Mouse (Mus musculus) E14TG2a.4 (cell line): ENCODE data around the gene Prc1.
A peak's percentile ranks its signal among the peaks of the same experiment; 100 is the strongest.

Experiments used
- H3K27me3 ChIP-seq: 2 replicates; pipeline ENCODE4 v1.6.1; 2014; ENCODE audit warnings: low read length, control low read depth; ENCODE audit not compliant: insufficient read depth
- H3K36me3 ChIP-seq: 2 replicates; pipeline ENCODE4 v1.6.1; 2014; ENCODE audit warnings: low read length, control low read depth; ENCODE audit not compliant: insufficient read depth
- H3K4me1 ChIP-seq: replicated peaks from 2 replicates; pipeline ENCODE4 v1.6.1; 2014; ENCODE audit warnings: low read depth, low read length, control low read depth
- H3K4me3 ChIP-seq: replicated peaks from 2 replicates; pipeline ENCODE4 v1.5.1; 2014; ENCODE audit warnings: mild to moderate bottlenecking, low read length
- H3K9me3 ChIP-seq: 2 replicates; pipeline ENCODE4 v1.6.1; 2014; ENCODE audit warnings: low read length, control low read depth
- CTCF ChIP-seq: conservative IDR thresholded peaks from 2 replicates; pipeline ENCODE4 v1.5.1; 2014; ENCODE audit warnings: low read length
- NANOG ChIP-seq: IDR thresholded peaks from 2 replicates; pipeline ENCODE4 v1.6.1; 2014; ENCODE audit warnings: borderline replicate concordance, low read length, mixed read lengths
- POU5F1 ChIP-seq: IDR thresholded peaks from 2 replicates; pipeline ENCODE4 v1.6.1; 2014; ENCODE audit warnings: low read length, borderline replicate concordance

The Prc1 gene

GRCm38 (mm10) chr7:80296462-80296861 lies 2.2 kb downstream of the Prc1 start:
- Histone ChIP-seq H3K4me1 (peaks cover 61% of the 10 kb centered on the region), H3K9me3 (no peaks in the 10 kb centered on the region), H3K36me3 (peaks cover 65% of the 10 kb centered on the region), H3K4me3 (peak overlapping the region; percentile 97), H3K27me3 (no peaks in the 10 kb centered on the region)
- TF ChIP-seq CTCF: no peak
- no peak for TF ChIP-seq NANOG
- no peak for TF ChIP-seq POU5F1

- TF ChIP-seq NANOG (no peak), CTCF (no peak), POU5F1 (no peak)
- Histone ChIP-seq H3K9me3 (no peaks in the 10 kb centered on the region), H3K27me3 (no peaks in the 10 kb centered on the region), H3K4me1 (peaks cover 65% of the 10 kb centered on the region), H3K4me3 (no peak overlapping the region; the same call in 1 of the 2 replicates), H3K36me3 (peaks cover 65% of the 10 kb centered on the region)
Measured at GRCm38 (mm10) chr7:80297041-80297440, 2.8 kb downstream of the Prc1 start.

GRCm38 (mm10) chr7:80298754-80299153 lies 4.5 kb downstream of the Prc1 start:
- Histone ChIP-seq H3K27me3 (no peaks in the 10 kb centered on the region), H3K36me3 (peaks cover 79% of the 10 kb centered on the region), H3K4me3 (no peak overlapping the region), H3K9me3 (no peaks in the 10 kb centered on the region), H3K4me1 (peaks cover 66% of the 10 kb centered on the region)
- TF ChIP-seq NANOG: no peak
- no peak for TF ChIP-seq CTCF
- TF ChIP-seq POU5F1: no peak

- Histone ChIP-seq H3K9me3 (no peaks in the 10 kb centered on the region), H3K4me3 (no peak overlapping the region), H3K4me1 (peaks cover 72% of the 10 kb centered on the region), H3K36me3 (peaks cover 87% of the 10 kb centered on the region), H3K27me3 (no peaks in the 10 kb centered on the region)
- no peak for TF ChIP-seq POU5F1
- TF ChIP-seq CTCF: no peak
- no peak for TF ChIP-seq NANOG
Measured at GRCm38 (mm10) chr7:80299568-80299967, 5.3 kb downstream of the Prc1 start.

- peaks cover 99% of the 10 kb centered on the region for H3K36me3 ChIP-seq
- peak; percentile 29 for TF ChIP-seq CTCF
- no peak for TF ChIP-seq NANOG
Measured at GRCm38 (mm10) chr7:80301522-80301921, 7.3 kb downstream of the Prc1 start.

GRCm38 (mm10) chr7:80307766-80308165 lies 13.5 kb downstream of the Prc1 start:
- peaks cover 100% of the 10 kb centered on the region for H3K36me3 ChIP-seq
- no peak overlapping the region for H3K4me3 ChIP-seq
- H3K4me1 ChIP-seq: peaks cover 42% of the 10 kb centered on the region
- no peaks in the 10 kb centered on the region for H3K27me3 ChIP-seq
- TF ChIP-seq CTCF (no peak; the same call in 1 of the 2 replicates), NANOG (no peak), POU5F1 (no peak)
- H3K9me3 ChIP-seq: no peaks in the 10 kb centered on the region

More at GRCm38 (mm10) chr7:80301522-80301921, 7.3 kb downstream of the Prc1 start:
- peaks cover 65% of the 10 kb centered on the region for H3K4me1 ChIP-seq
- no peak overlapping the region for H3K4me3 ChIP-seq
- H3K27me3 ChIP-seq: no peaks in the 10 kb centered on the region
- H3K9me3 ChIP-seq: no peaks in the 10 kb centered on the region

GRCm38 (mm10) chr7:80310771-80311170 lies 16.5 kb downstream of the Prc1 start:
- Histone ChIP-seq H3K4me3 (no peak overlapping the region), H3K9me3 (no peaks in the 10 kb centered on the region), H3K36me3 (peaks cover 99% of the 10 kb centered on the region), H3K4me1 (peaks cover 33% of the 10 kb centered on the region), H3K27me3 (no peaks in the 10 kb centered on the region)
- TF ChIP-seq POU5F1: no peak
- no peak for TF ChIP-seq NANOG
- TF ChIP-seq CTCF: no peak

- Histone ChIP-seq H3K4me1 (peaks cover 27% of the 10 kb centered on the region), H3K4me3 (no peak overlapping the region), H3K9me3 (no peaks in the 10 kb centered on the region), H3K36me3 (peaks cover 85% of the 10 kb centered on the region), H3K27me3 (no peaks in the 10 kb centered on the region)
- TF ChIP-seq POU5F1 (no peak), NANOG (no peak), CTCF (no peak)
Measured at GRCm38 (mm10) chr7:80315733-80316132, 21.5 kb downstream of the Prc1 start.

GRCm38 (mm10) chr7:80317439-80318115 lies 23.3 kb downstream of the Prc1 start:
- Histone ChIP-seq H3K27me3 (no peaks in the 10 kb centered on the region), H3K9me3 (no peaks in the 10 kb centered on the region), H3K4me3 (no peak overlapping the region), H3K36me3 (peaks cover 76% of the 10 kb centered on the region), H3K4me1 (peaks cover 37% of the 10 kb centered on the region)
- TF ChIP-seq NANOG (no peak), CTCF (no peak), POU5F1 (no peak)
